Mouse (Mus musculus): ENCODE results near the gene Slc4a11. TPM values are rescaled to one million over a fixed set of nuclear protein-coding genes. Genes with fewer than 3 reads are reported as not detected.

Gene Slc4a11
- polyA plus RNA-seq, 1 experiment from 2014 or later: 0.50 TPM

Other genes with a start within 250 kb of the Slc4a11 start
- gene Ptpra, start 247.2 kb downstream of the Slc4a11 start, polyA plus RNA-seq (2014; fragmentation: Nextera tagmentation; extraction: Ambion mirVana): 164 and 165 TPM in 2 replicates
- gene Mrps26, start 133.8 kb downstream of the Slc4a11 start, polyA plus RNA-seq (2014; fragmentation: Nextera tagmentation; extraction: Ambion mirVana): 101 and 110 TPM in 2 replicates
- not detected in 2 replicates for gene Oxt, start 121.3 kb downstream of the Slc4a11 start, polyA plus RNA-seq (2014; fragmentation: Nextera tagmentation; extraction: Ambion mirVana)
- gene Avp, start 115.0 kb downstream of the Slc4a11 start, polyA plus RNA-seq (2014; fragmentation: Nextera tagmentation; extraction: Ambion mirVana): 0.39 and 0.68 TPM in 2 replicates
- 12.4 and 14.6 TPM in 2 replicates for gene Fastkd5, start 67.5 kb downstream of the Slc4a11 start, polyA plus RNA-seq (2014; fragmentation: Nextera tagmentation; extraction: Ambion mirVana)
- 11.3 and 12.5 TPM in 2 replicates for gene Ubox5, start 67.5 kb downstream of the Slc4a11 start, polyA plus RNA-seq (2014; fragmentation: Nextera tagmentation; extraction: Ambion mirVana)
- 6.2 and 8.4 TPM in 2 replicates for gene Lzts3, start 54.7 kb downstream of the Slc4a11 start, polyA plus RNA-seq (2014; fragmentation: Nextera tagmentation; extraction: Ambion mirVana)
- 75.0 and 77.0 TPM in 2 replicates for gene Ddrgk1, start 32.9 kb downstream of the Slc4a11 start, polyA plus RNA-seq (2014; fragmentation: Nextera tagmentation; extraction: Ambion mirVana)
- gene Itpa, start 29.9 kb downstream of the Slc4a11 start, polyA plus RNA-seq (2014; fragmentation: Nextera tagmentation; extraction: Ambion mirVana): 116 and 117 TPM in 2 replicates
- gene 4930402H24Rik, start 208.9 kb upstream of the Slc4a11 start, polyA plus RNA-seq (2014; fragmentation: Nextera tagmentation; extraction: Ambion mirVana): 106 and 109 TPM in 2 replicates
- gene Atrn, start 209.0 kb upstream of the Slc4a11 start, polyA plus RNA-seq (2014; fragmentation: Nextera tagmentation; extraction: Ambion mirVana): 24.7 and 25.3 TPM in 2 replicates